Mouse (Mus musculus): Measurements from ENCODE around the gene Dad1.

The Dad1 gene

GRCm38 (mm10) chr14:54225725-54226124 is 28.2 kb downstream of the Dad1 start:
- H3K4me1 ChIP-seq (replicated peaks; ENCODE audit: low read depth, low read length), result peaks cover 65% of the 10 kb centered on the region
- H3K27me3 ChIP-seq (ENCODE audit: insufficient read depth, low read length), result peaks cover 2% of the 10 kb centered on the region; the same call in 1 of the 2 replicates
- no peak overlapping the region for H3K4me3 ChIP-seq (replicated peaks; ENCODE audit: low read length)
- TF ChIP-seq NANOG (IDR thresholded peaks at IDR 0.05; ENCODE audit: borderline replicate concordance, low read length) (no peak), POU5F1 (IDR thresholded peaks at IDR 0.05; ENCODE audit: borderline replicate concordance, low read length) (no peak), CTCF (conservative IDR thresholded peaks at IDR 0.05; ENCODE audit: low read length) (no peak)
- no peaks in the 10 kb centered on the region for H3K9me3 ChIP-seq (ENCODE audit: low read length)
- no peaks in the 10 kb centered on the region for H3K36me3 ChIP-seq (ENCODE audit: insufficient read depth, low read length)

DNA sequence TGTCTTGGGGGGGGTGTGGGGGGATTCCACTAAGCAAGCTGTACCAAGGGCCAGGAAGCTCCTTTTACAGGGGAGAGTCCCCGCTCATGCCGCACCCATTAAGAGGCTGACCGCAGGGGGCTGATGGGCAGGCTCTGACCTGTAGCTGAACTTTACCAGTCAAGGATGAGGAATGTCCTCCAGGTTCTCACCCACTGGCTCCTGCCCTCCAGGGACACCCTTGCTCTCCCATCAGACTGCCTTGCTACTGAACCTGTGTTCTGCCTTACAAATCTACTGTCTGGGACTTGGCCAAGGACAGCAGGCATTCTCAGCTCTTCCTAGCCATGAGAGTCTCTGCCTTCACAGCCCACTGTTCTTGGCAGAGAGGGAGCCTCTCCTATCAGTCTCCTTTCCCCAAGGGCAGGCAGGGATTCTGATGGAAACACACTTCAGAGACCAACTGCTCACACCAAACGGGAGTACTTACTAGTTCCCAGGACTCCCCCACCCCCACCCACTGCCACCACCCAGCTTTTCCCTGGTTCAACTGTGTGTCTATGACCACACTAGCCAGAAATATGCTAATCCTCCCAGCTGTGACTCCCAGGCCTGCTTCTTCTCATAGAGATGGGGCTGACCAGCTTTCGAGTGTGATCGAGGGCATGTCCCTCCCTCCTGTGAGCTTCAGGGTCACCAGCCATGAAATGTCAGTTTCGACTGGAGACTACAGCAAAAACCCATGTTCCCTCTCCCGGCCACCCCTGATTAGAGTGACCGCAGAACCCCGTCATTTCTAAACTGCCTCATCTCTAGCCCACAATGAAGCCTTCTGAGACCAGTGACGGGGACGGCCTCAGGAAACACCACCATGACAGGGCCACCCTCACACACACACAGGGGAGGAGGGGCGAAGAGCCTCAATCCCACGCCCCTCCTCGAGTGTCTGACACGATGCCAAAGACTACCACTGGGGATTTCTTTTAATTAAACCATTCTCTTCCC is 29.1 kb downstream of the Dad1 start:
- TF ChIP-seq POU5F1 (IDR thresholded peaks at IDR 0.05; ENCODE audit: borderline replicate concordance, low read length) (no peak), CTCF (conservative IDR thresholded peaks at IDR 0.05; ENCODE audit: low read length) (no peak), NANOG (IDR thresholded peaks at IDR 0.05; ENCODE audit: borderline replicate concordance, low read length) (no peak)
- Histone ChIP-seq H3K4me3 (replicated peaks; ENCODE audit: low read length) (no peak overlapping the region), H3K4me1 (replicated peaks; ENCODE audit: low read depth, low read length) (peaks cover 56% of the 10 kb centered on the region), H3K36me3 (ENCODE audit: insufficient read depth, low read length) (no peaks in the 10 kb centered on the region), H3K9me3 (ENCODE audit: low read length) (no peaks in the 10 kb centered on the region), H3K27me3 (ENCODE audit: insufficient read depth, low read length) (peaks cover 2% of the 10 kb centered on the region; the same call in 1 of the 2 replicates)

DNA sequence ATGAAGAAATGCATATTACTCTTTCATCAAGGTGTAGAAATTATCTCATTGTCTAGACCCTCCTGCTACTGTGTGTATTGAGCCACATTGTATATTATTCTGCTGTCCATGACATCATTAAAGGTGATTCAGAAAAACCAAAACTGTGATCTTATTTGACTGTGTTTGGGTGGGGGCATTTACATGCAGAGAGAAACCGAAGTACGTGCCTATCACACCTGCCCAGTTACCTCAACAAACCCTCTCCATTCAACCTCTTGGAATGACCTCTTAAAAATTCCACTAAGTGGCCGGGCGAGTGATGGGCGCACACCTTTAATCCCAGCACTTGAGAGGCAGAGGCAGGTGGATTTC is 29.9 kb downstream of the Dad1 start:
- Histone ChIP-seq H3K4me1 (replicated peaks; ENCODE audit: low read depth, low read length) (peaks cover 49% of the 10 kb centered on the region), H3K36me3 (ENCODE audit: insufficient read depth, low read length) (no peaks in the 10 kb centered on the region), H3K4me3 (replicated peaks; ENCODE audit: low read length) (no peak overlapping the region), H3K9me3 (ENCODE audit: low read length) (no peaks in the 10 kb centered on the region), H3K27me3 (ENCODE audit: insufficient read depth, low read length) (peaks cover 2% of the 10 kb centered on the region; the same call in 1 of the 2 replicates)
- TF ChIP-seq NANOG (IDR thresholded peaks at IDR 0.05; ENCODE audit: borderline replicate concordance, low read length) (no peak), CTCF (conservative IDR thresholded peaks at IDR 0.05; ENCODE audit: low read length) (no peak)

- H3K4me3 ChIP-seq (replicated peaks; ENCODE audit: low read length), result no peak overlapping the region
- H3K9me3 ChIP-seq (ENCODE audit: low read length), result no peaks in the 10 kb centered on the region
- H3K36me3 ChIP-seq (ENCODE audit: insufficient read depth, low read length), result no peaks in the 10 kb centered on the region
- TF ChIP-seq NANOG (IDR thresholded peaks at IDR 0.05; ENCODE audit: borderline replicate concordance, low read length), result no peak
- no peak for TF ChIP-seq CTCF (conservative IDR thresholded peaks at IDR 0.05; ENCODE audit: low read length)
- no peak for TF ChIP-seq POU5F1 (IDR thresholded peaks at IDR 0.05; ENCODE audit: borderline replicate concordance, low read length)
- H3K27me3 ChIP-seq (ENCODE audit: insufficient read depth, low read length), result peaks cover 2% of the 10 kb centered on the region; the same call in 1 of the 2 replicates
- H3K4me1 ChIP-seq (replicated peaks; ENCODE audit: low read depth, low read length), result peaks cover 43% of the 10 kb centered on the region
These were observed 30.4 kb downstream of the Dad1 start for GRCm38 (mm10) chr14:54223315-54224063.

- TF ChIP-seq POU5F1 (IDR thresholded peaks at IDR 0.05; ENCODE audit: borderline replicate concordance, low read length) (no peak), CTCF (conservative IDR thresholded peaks at IDR 0.05; ENCODE audit: low read length) (no peak), NANOG (IDR thresholded peaks at IDR 0.05; ENCODE audit: borderline replicate concordance, low read length) (no peak)
- H3K9me3 ChIP-seq (ENCODE audit: low read length), result no peaks in the 10 kb centered on the region
- H3K27me3 ChIP-seq (ENCODE audit: insufficient read depth, low read length), result peaks cover 2% of the 10 kb centered on the region; the same call in 1 of the 2 replicates
- H3K4me3 ChIP-seq (replicated peaks; ENCODE audit: low read length), result no peak overlapping the region
- H3K36me3 ChIP-seq (ENCODE audit: insufficient read depth, low read length), result no peaks in the 10 kb centered on the region
- peaks cover 31% of the 10 kb centered on the region for H3K4me1 ChIP-seq (replicated peaks; ENCODE audit: low read depth, low read length)
These were observed 31.6 kb downstream of the Dad1 start for GRCm38 (mm10) chr14:54222289-54222727.

GRCm38 (mm10) chr14:54221641-54222040 is 32.3 kb downstream of the Dad1 start:
- H3K4me1 ChIP-seq (replicated peaks; ENCODE audit: low read depth, low read length), result peaks cover 25% of the 10 kb centered on the region
- H3K9me3 ChIP-seq (ENCODE audit: low read length), result no peaks in the 10 kb centered on the region
- 0 out of 2 replicates have a peak, but pooled peaks cover 2% of the 10 kb centered on the region for H3K27me3 ChIP-seq (ENCODE audit: insufficient read depth, low read length)
- no peak for TF ChIP-seq CTCF (conservative IDR thresholded peaks at IDR 0.05; ENCODE audit: low read length)
- no peak for TF ChIP-seq POU5F1 (IDR thresholded peaks at IDR 0.05; ENCODE audit: borderline replicate concordance, low read length)
- TF ChIP-seq NANOG (IDR thresholded peaks at IDR 0.05; ENCODE audit: borderline replicate concordance, low read length), result no peak
- H3K36me3 ChIP-seq (ENCODE audit: insufficient read depth, low read length), result no peaks in the 10 kb centered on the region
- H3K4me3 ChIP-seq (replicated peaks; ENCODE audit: low read length), result no peak overlapping the region

- Histone ChIP-seq H3K9me3 (ENCODE audit: low read length) (no peaks in the 10 kb centered on the region), H3K36me3 (ENCODE audit: insufficient read depth, low read length) (no peaks in the 10 kb centered on the region), H3K4me3 (replicated peaks; ENCODE audit: low read length) (no peak overlapping the region), H3K4me1 (replicated peaks; ENCODE audit: low read depth, low read length) (peaks cover 24% of the 10 kb centered on the region), H3K27me3 (ENCODE audit: insufficient read depth, low read length) (0 out of 2 replicates have a peak, but pooled peaks cover 2% of the 10 kb centered on the region)
- no peak for TF ChIP-seq CTCF (conservative IDR thresholded peaks at IDR 0.05; ENCODE audit: low read length)
These were observed 33.0 kb downstream of the Dad1 start for GRCm38 (mm10) chr14:54220726-54221494.

- TF ChIP-seq CTCF (conservative IDR thresholded peaks at IDR 0.05; ENCODE audit: low read length) (no peak), NANOG (IDR thresholded peaks at IDR 0.05; ENCODE audit: borderline replicate concordance, low read length) (no peak), POU5F1 (IDR thresholded peaks at IDR 0.05; ENCODE audit: borderline replicate concordance, low read length) (no peak)
- H3K4me1 ChIP-seq (replicated peaks; ENCODE audit: low read depth, low read length), result peaks cover 20% of the 10 kb centered on the region
- H3K36me3 ChIP-seq (ENCODE audit: insufficient read depth, low read length), result no peaks in the 10 kb centered on the region
- H3K27me3 ChIP-seq (ENCODE audit: insufficient read depth, low read length), result 0 out of 2 replicates have a peak, but pooled peaks cover under 1% of the 10 kb centered on the region
- no peak overlapping the region for H3K4me3 ChIP-seq (replicated peaks; ENCODE audit: low read length)
- H3K9me3 ChIP-seq (ENCODE audit: low read length), result no peaks in the 10 kb centered on the region
These were observed 34.1 kb downstream of the Dad1 start for GRCm38 (mm10) chr14:54219849-54220248.
